Mouse (Mus musculus): ENCODE results near the gene Dscaml1.

- no peak for TF ChIP-seq CTCF (IDR thresholded peaks at IDR 0.05; ENCODE audit: control insufficient read depth, insufficient read depth, insufficient replicate concordance, low read depth, low read length)
- no peak for TF ChIP-seq POLR2A (IDR thresholded peaks at IDR 0.05; ENCODE audit: control insufficient read depth, low read depth, low read length)
Measured at GRCm38 (mm10) chr9:45560987-45561386, 134.6 kb downstream of the Dscaml1 start.
